Mouse (Mus musculus) liver, adult 2 months (tissue): ENCODE results near the gene Atp6v1c2.

Source experiments
- CTCF ChIP-seq: fragments of 200-500 bp; IDR thresholded peaks from 2 replicates; pipeline ENCODE4 v1.5.1; 2011; ENCODE audit warnings: low read depth, low read length, control low read depth
- POLR2A ChIP-seq: fragments of 200-500 bp; IDR thresholded peaks from 2 replicates; pipeline ENCODE4 v1.6.1; 2011; ENCODE audit warnings: low read length, control low read depth; ENCODE audit not compliant: insufficient read depth; ENCODE audit errors: extremely low read depth

GRCm38 (mm10) chr12:17316096-17316495 is 13.1 kb downstream of the Atp6v1c2 start:
- TF ChIP-seq CTCF (no peak), POLR2A (no peak)
